Mouse (Mus musculus) heart, adult 18-20 months (tissue): ENCODE data around the gene Otud4. TPM values are rescaled to one million over a fixed set of nuclear protein-coding genes. Genes with fewer than 3 reads are reported as not detected.
"Not testable (repeated sequence)": the region's sequence is repeated elsewhere in the genome, so short reads cannot be mapped to it uniquely, and the experiment has no call there.

ENCODE experiments used
- DNase-seq, 2 experiments: peaks; one replicate each; pipeline ENCODE4 v3.0.0; 2021 to 2022; ENCODE audit warnings: mixed read lengths in 1 of 2
- total RNA-seq, 2 experiments: library from RNA; stranded (reverse); gene quantifications; 2 replicates each; pipeline ENCODE4 v1.2.3; 2021

The Otud4 gene
- total RNA-seq, 2 experiments from 2014 or later: 45.5 to 46.7 TPM

GRCm38 (mm10) chr8:79638001-79638706 lies 1.3 kb upstream of the Otud4 start:
- DNase-seq: no peak

- peak; percentile 98 to 100 for DNase-seq
Measured at GRCm38 (mm10) chr8:79638707-79639549, 490 bp upstream of the Otud4 start.

DNA sequence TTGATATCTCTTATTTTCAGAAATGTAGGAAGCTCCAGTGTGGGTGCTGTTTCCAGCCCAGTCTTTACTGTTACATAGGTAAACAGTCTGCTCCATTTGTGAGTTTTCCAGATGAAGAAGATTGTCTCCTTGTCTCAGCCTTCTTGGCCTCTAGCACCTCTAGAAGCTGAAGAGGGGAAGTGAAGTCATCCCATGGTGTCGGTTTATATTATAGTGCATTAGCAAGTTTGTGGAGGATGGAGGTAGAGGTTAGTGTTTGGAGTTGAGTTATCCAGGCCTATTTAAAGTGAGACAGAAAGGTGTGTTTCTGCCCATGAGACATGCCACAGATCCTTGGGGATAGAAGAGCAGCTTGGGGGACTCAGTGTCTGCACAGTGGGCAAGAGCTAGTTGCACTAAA lies 1.7 kb downstream of the Otud4 start:
- no peak for DNase-seq

- no peak for DNase-seq
Measured at GRCm38 (mm10) chr8:79649569-79649968, 10.2 kb downstream of the Otud4 start.

- no peak for DNase-seq
Measured at GRCm38 (mm10) chr8:79650158-79650814, 10.9 kb downstream of the Otud4 start.

GRCm38 (mm10) chr8:79653736-79654135 lies 14.3 kb downstream of the Otud4 start:
- no peak for DNase-seq

- not testable (repeated sequence) for DNase-seq
Measured at GRCm38 (mm10) chr8:79658715-79659114, 19.3 kb downstream of the Otud4 start.

- no peak for DNase-seq
Measured at GRCm38 (mm10) chr8:79676461-79676860, 37.0 kb downstream of the Otud4 start.

DNA sequence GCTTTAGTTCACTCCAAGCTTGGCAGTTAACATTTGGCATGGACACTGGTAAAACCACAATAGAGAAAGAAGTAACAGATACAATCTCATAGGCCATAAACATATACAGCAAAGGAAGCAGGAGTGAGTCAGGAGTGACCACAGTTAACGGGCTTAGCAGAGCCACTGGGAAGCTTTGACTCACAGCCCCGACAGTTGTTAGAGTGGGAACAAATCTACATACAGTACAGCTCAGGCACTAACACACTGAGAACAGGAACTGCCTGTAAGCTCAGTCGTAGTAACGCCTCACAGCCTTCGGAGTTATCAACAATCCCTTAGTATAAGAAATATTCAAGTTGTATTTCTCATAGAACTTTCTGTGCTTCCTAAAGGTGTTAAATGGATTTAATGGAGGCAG lies 39.6 kb downstream of the Otud4 start:
- DNase-seq: no peak

GRCm38 (mm10) chr8:79680083-79680482 lies 40.7 kb downstream of the Otud4 start:
- not testable (repeated sequence) for DNase-seq

DNA sequence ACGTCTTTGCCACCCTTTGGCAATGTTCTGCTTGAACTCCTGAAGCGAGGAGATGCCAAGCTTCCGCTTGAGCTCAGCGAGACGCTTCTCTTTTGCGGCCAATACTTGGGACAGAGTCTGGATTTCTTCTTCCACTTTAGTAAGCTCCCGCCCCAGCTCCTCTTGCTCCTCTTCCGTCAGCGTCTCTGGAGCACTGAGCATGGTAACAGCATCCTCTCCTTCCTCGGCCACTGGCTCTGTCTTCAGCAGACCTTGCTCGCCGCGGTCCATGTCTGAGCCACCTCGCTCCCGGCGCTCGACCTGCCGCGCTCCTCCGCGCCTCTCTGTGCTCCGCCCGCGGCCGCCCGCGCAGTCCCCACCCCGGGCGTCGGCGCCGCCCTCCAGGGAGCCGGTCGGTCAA lies 41.1 kb downstream of the Otud4 start:
- DNase-seq: peak; percentile 27 to 39

DNA sequence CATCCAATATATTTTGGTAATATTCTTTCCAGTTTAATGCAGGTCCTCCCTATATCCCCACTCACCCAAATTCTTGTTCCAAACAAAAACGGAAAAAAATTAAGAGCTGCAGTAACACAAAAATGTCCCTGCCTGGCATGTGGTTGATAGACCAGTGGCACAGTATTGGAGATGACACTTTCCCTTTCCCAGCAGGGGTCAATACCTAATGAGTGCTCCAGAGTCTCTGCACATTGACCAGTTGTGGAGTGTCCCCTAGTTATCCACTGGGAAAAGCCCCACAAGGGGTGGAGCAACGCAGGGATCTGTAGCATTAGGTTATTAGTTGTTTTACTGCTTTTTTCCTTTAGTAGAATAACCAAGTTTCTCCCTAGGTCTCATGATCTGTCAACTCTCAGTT lies 41.5 kb downstream of the Otud4 start:
- DNase-seq: peak in 1 of 2 experiments; percentile 12

DNA sequence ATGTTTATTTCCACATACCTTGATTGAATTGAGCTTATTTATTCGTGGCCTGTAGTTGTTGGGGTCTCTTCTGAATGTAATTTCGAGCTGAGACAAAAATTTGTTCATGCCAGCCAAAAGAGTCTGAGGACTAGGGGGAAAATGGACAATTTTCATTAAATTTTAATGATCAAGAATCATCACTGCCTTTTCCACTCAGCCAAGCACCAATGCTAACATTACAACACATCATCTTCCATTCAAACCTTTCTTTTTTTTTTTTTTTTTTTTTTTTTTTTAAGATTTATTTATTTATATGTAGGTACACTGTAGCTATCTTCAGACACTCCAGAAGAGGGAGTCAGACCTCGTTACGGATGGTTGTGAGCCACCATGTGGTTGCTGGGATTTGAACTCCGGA lies 46.5 kb downstream of the Otud4 start:
- not testable (repeated sequence) for DNase-seq

GRCm38 (mm10) chr8:79692531-79692930 lies 53.1 kb downstream of the Otud4 start:
- no peak for DNase-seq

DNA sequence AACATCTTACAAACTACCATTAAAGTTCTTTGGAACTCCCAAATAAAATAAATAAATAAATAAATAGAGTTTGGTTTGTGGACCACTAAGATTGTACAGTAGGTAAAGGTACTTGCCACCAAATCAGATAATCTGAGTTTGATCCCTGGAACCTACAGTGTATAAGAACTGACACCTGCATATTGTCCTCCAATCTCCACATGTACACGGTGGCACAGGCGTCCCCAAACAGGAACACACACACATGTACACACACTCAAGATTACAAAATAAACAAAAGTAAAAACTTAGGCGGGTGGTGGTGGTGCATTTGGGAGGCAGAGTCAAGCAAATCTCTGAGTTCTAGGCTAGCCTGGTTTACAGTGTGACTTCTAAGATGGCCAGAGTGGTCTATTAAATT lies 67.3 kb downstream of the Otud4 start:
- DNase-seq: no peak

DNA sequence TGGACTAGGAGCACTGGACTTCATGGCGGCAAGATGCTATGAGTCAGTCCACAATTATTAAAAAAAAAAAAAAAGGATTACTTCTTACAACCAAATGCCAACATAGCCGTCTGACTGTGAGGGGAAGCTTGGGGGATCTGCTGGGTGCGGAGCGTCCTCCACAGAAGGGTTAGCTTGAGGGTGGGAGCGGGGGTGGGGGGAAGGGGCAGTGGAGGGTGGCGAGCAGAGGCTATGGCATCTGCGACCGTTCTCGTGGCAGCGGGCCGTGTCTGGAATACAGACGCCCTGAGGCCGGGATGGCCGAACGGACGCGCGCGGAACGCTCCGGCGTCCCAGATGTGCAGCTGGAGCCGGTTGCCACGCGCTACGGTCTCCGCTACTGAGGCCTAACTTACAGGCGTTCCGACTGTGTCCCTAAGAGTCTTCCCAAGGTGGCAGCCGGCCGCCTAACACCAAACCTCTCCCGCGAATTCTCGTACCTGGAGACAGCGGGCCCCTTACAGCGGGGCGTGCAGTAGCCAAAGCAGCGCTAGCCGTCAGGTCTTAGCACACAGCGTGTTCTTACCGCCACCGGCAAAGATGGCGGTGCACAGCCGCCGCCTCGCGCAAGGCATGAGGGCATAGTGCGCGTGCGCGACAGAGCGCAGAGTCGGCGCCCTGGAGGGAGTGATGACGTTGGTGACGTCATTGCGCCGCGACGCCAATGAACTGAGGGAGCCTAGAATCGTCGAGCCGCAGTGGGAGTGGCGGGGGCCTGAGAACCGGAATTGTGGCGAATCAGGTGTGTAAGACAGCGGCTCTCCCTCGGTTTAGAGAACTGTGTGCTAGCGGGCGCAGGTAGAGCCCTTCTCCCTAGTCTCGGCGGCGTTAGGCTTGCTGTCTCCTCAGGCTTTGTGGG lies 71.9 kb downstream of the Otud4 start, which contains the start of the genes Abce1 and Anapc10:
Gene Abce1, minus strand, starts transcription at position 677 of the 898 bp plus-strand sequence.
Gene Anapc10, plus strand, starts transcription at position 757 of the 898 bp plus-strand sequence.
- DNase-seq: peak; percentile 98

- no peak for DNase-seq
Measured at GRCm38 (mm10) chr8:79712676-79713075, 73.3 kb downstream of the Otud4 start.

GRCm38 (mm10) chr8:79721537-79721936 lies 82.1 kb downstream of the Otud4 start:
- DNase-seq: no peak

GRCm38 (mm10) chr8:79723308-79723707 lies 83.9 kb downstream of the Otud4 start:
- no peak for DNase-seq

DNA sequence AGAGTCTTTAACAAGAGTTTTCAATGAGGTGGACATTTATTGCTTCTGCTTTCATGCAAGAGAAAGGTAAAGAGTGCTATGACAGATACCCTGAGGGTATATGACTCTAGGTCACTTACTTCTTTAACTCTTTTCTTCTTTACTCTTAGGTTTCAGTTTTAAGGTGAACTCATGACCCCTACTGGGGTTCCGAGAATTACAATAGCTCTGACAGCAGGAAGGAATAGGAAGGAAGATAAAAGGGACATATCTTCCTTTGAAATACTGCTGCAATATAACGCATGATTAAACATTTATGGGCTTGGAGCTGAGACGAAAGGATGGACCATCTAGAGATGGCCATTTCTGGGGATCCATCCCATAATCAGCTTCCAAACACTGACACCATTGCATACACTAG lies 85.2 kb downstream of the Otud4 start:
- DNase-seq: no peak
